Mouse (Mus musculus) stomach, adult 2 months (tissue): ENCODE results near the gene Me1. TPM values are rescaled to one million over a fixed set of nuclear protein-coding genes. Genes with fewer than 3 reads are reported as not detected.

Experiments
- polyA plus RNA-seq: library from polyadenylated mRNA; depleted of rRNA; stranded (reverse); fragments of >200 nt; gene quantifications from 2 replicates; pipeline ENCODE4 v1.2.3, GENCODE M21; 2012; rRNA removed

The Me1 gene
- polyA plus RNA-seq: 37.7 and 42.2 TPM in 2 replicates

GRCm38 (mm10) chr9:86695818-86696261 lies at the start of gene Me1:
Me1 (minus strand) TSS chr9:86695953.

GRCm38 (mm10) chr9:86742959-86743911 lies 47.5 kb upstream of the Me1 start, which contains the start of gene Prss35:
Prss35 (plus strand) TSS chr9:86743649.

GRCm38 (mm10) chr9:86571540-86572135 lies 124.1 kb downstream of the Me1 start, which contains the start of the genes Pgm3 and Rwdd2a:
Pgm3 (minus strand) TSS chr9:86571842.
Rwdd2a (plus strand) TSS chr9:86571991.

Other genes starting within 250 kb of the Me1 start
- gene Ube2cbp, start 231.0 kb downstream of the Me1 start, polyA plus RNA-seq: 0.11 and 0.27 TPM in 2 replicates
- 1.1 and 2.0 TPM in 2 replicates for gene Dop1a, start 228.8 kb downstream of the Me1 start, polyA plus RNA-seq
- gene Pgm3, start 124.1 kb downstream of the Me1 start, polyA plus RNA-seq: 0.56 and 0.79 TPM in 2 replicates
- 0.41 and 0.57 TPM in 2 replicates for gene Rwdd2a, start 124.0 kb downstream of the Me1 start, polyA plus RNA-seq
- 0.04 TPM in 1 of 2 replicates, not detected in the other for gene Prss35, start 47.7 kb upstream of the Me1 start, polyA plus RNA-seq
- 0.26 and 0.30 TPM in 2 replicates for gene Snap91, start 184.7 kb upstream of the Me1 start, polyA plus RNA-seq